Mouse (Mus musculus) neural tube, embryonic 11.5 days (tissue): ENCODE data around the gene Morn1. TPM values are rescaled to one million over a fixed set of nuclear protein-coding genes. Genes with fewer than 3 reads are reported as not detected.

Source experiments
- ATAC-seq: fragments of 200-750 bp; cut with Nextera tagmentation; 2 replicates; pipeline ENCODE4 v1.8.0; 2017; ENCODE audit warnings: moderate number of reproducible peaks, mild to moderate bottlenecking, moderate TSS enrichment, moderate library complexity; ENCODE audit not compliant: insufficient read depth, low FRiP score, low TSS enrichment
- DNase-seq: peaks from one replicate; pipeline ENCODE4 v3.0.0-alpha.2; 2015; ENCODE audit warnings: low spot score
- H3K27ac ChIP-seq: fragments of 300-500 bp; sonication (generic); 2 replicates; pipeline ENCODE4 v1.5.1; 2014; ENCODE audit warnings: low read depth, mild to moderate bottlenecking, low read length
- H3K27me3 ChIP-seq: fragments of 300-500 bp; sonication (generic); 2 replicates; pipeline ENCODE4 v1.6.1; 2014; ENCODE audit warnings: mild to moderate bottlenecking, low read length, mixed read lengths; ENCODE audit not compliant: control insufficient read depth, insufficient read depth
- H3K36me3 ChIP-seq: fragments of 300-500 bp; sonication (generic); 2 replicates; pipeline ENCODE4 v1.6.1; 2014; ENCODE audit warnings: mild to moderate bottlenecking, low read length, moderate library complexity, mixed read lengths; ENCODE audit not compliant: control insufficient read depth, insufficient read depth
- H3K4me1 ChIP-seq: fragments of 300-500 bp; sonication (generic); 2 replicates; pipeline ENCODE4 v1.6.1; 2014; ENCODE audit warnings: low read length, mixed read lengths; ENCODE audit not compliant: control insufficient read depth, insufficient read depth
- H3K4me2 ChIP-seq: fragments of 300-500 bp; sonication (generic); 2 replicates; pipeline ENCODE4 v1.6.1; 2014; ENCODE audit warnings: low read depth, mild to moderate bottlenecking, moderate library complexity
- H3K4me3 ChIP-seq: fragments of 300-500 bp; sonication (generic); 2 replicates; pipeline ENCODE4 v1.5.1; 2014; ENCODE audit warnings: low read depth, low read length
- H3K9ac ChIP-seq: fragments of 300-500 bp; sonication (generic); 2 replicates; pipeline ENCODE4 v1.6.1; 2014; ENCODE audit warnings: mild to moderate bottlenecking, low read length
- H3K9me3 ChIP-seq: fragments of 300-500 bp; sonication (generic); 2 replicates; pipeline ENCODE4 v1.6.1; 2016; ENCODE audit warnings: low read length; ENCODE audit not compliant: control insufficient read depth
- WGBS: fragments of 180-500 bp; shearing (Covaris S2); extraction: QIAGEN DNeasy Blood & Tissue Kit; methylation state at CpG from one replicate; pipeline ENCODE4 v1.1.7; 2014; 5-methylcytosine and 5-hydroxymethylcytosine counted together
- polyA plus RNA-seq: library from polyadenylated mRNA; unstranded; fragments of >200 nt; fragmentation: Nextera tagmentation; extraction: Ambion mirVana; gene quantifications from 2 replicates; pipeline ENCODE4 v1.2.1, GENCODE M21; 2014

Morn1 gene
- polyA plus RNA-seq, 1 experiment from 2014 or later, result 3.9 TPM

DNA sequence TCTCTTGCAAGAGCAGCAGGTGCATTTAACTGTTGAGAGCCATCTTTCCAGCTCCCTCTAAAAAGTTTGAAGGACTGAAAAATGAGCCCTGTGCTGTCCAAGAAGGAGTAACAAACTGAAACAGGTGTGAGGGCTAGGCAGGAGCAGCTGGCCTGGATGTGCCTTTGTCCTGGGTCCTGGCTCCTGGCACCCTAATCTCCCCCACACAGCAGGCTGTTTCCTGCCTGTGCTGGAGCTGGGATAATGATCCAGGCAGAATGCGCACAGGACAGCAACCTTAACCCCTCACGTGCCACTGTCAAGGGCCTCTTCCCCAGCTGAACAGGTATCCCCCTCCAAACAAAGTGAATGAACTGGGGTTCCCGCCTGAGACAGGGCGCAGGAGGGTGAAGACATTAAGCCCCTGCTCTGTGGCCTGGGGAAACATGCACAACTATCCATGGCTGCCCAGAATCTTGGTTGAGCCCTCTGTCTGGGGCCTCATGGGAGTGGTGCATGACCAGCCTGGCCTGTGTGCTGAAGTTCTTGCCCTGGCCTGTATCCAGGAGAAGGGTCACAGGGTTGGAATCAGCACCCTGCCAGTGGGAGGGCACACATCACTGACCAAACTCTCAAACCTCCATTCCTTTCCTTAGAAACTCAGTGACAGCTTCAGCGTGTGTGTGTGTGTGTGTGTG is 49.7 kb downstream of the Morn1 start:
- ATAC-seq, result no peak
- no peak for DNase-seq

DNA sequence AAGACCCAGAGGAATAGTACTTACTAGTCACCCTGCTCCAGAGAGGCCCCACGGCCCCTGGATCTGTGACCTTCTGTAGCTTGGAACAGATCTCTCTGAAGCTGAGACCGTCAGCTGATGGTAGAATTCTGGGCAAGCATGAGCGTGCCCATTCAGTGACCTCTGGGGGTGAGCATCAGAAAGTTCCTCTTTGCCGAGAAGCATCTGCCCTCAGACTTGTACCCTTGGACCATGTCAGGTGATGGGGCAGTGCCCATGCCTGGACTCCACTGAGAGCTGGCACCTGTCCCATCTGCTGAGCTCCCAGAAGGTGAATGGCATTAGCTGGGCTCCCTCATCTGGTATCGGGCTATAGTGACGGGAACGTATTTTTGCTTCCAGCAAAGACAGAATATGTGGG is 51.5 kb downstream of the Morn1 start:
- no peak for ATAC-seq
- Histone ChIP-seq H3K4me3 (no peak overlapping the region), H3K4me2 (no peak overlapping the region), H3K27me3 (no peaks in the 10 kb centered on the region), H3K9me3 (no peaks in the 10 kb centered on the region), H3K4me1 (peaks cover 20% of the 10 kb centered on the region; the same call in 1 of the 2 replicates), H3K27ac (no peak overlapping the region), H3K36me3 (no peaks in the 10 kb centered on the region), H3K9ac (no peak overlapping the region)
- no peak for DNase-seq
- WGBS, result 93% methylated on average over 7 of the region's 7 CpGs

More for the DNA sequence above, 49.7 kb downstream of the Morn1 start:
- Histone ChIP-seq H3K4me3 (no peak overlapping the region), H3K27me3 (no peaks in the 10 kb centered on the region), H3K4me2 (no peak overlapping the region), H3K4me1 (peaks cover 20% of the 10 kb centered on the region; the same call in 1 of the 2 replicates), H3K9me3 (no peaks in the 10 kb centered on the region), H3K27ac (0 out of 2 replicates have a peak overlapping the region, but pooled peaks have one; percentile 8), H3K36me3 (no peaks in the 10 kb centered on the region), H3K9ac (no peak overlapping the region)
- WGBS, result 65% methylated on average over 5 of the region's 5 CpGs

DNA sequence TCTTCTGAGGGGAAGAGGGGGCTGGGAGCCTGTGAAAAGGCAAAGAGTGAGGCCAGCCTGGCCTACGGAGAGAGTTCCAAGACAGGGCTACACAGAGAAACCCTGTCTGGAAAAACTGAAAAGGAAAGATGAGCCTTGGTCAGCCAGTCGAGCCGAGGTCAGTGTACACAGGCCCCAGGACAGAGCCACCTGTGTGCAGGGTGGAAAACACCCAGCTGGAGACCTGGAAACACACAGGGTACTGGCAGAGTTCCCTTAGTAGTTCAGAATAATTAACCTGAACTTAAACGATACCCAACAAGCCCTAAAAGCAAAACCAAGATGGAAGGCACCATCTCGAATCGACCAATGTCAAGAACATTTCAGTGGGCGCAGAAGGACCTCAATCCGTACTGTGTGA is 52.1 kb downstream of the Morn1 start:
- Histone ChIP-seq H3K4me2 (no peak overlapping the region), H3K4me3 (no peak overlapping the region), H3K9ac (no peak overlapping the region), H3K27me3 (no peaks in the 10 kb centered on the region), H3K27ac (no peak overlapping the region), H3K36me3 (no peaks in the 10 kb centered on the region), H3K9me3 (no peaks in the 10 kb centered on the region), H3K4me1 (peaks cover 18% of the 10 kb centered on the region; the same call in 1 of the 2 replicates)
- ATAC-seq (no peak), DNase-seq (no peak)
- 87% methylated on average over 8 of the region's 8 CpGs for WGBS

DNA sequence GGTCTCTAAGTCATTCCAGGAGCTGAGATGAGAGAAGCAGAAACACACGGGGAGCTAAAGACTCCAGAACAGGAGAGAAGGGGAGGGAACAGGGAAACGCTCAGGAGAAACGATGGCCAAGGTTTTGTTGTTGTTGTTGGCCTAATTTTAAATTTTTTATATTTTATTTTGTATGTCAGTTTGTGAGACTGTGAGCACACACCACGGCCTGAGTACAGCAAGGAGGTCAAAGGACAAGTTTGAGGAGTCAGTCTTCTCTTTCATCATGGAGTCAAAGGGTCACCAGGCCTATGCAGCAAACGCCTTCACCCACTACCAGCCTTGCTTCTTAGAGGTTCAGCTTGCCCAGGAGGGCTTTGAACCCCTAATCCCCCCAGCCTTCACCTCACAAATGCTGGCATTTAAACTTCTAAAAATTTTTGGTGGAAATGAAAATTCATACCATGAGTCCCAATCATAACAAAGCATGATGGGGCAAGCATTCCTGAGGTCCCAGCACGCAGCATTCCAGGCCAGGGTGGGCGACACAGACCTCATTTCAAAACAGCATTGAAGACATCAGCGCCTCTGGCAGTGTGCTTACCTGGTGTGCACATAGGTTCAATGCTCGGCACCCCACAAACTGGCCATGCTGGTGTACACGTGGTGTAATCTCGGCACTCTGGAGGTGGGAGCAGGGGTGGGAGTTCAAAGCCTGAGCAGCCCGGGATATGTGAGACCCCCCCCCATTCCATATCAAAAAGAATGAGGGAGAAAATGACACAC is 53.1 kb downstream of the Morn1 start:
- whole genome bisulfite sequencing, result 81% methylated on average over 12 of the region's 12 CpGs
- Histone ChIP-seq H3K4me1 (peaks cover 18% of the 10 kb centered on the region), H3K27me3 (no peaks in the 10 kb centered on the region), H3K9ac (no peak overlapping the region), H3K27ac (no peak overlapping the region), H3K4me3 (no peak overlapping the region), H3K36me3 (no peaks in the 10 kb centered on the region), H3K9me3 (no peaks in the 10 kb centered on the region), H3K4me2 (no peak overlapping the region)
- ATAC-seq (no peak), DNase-seq (no peak)

DNA sequence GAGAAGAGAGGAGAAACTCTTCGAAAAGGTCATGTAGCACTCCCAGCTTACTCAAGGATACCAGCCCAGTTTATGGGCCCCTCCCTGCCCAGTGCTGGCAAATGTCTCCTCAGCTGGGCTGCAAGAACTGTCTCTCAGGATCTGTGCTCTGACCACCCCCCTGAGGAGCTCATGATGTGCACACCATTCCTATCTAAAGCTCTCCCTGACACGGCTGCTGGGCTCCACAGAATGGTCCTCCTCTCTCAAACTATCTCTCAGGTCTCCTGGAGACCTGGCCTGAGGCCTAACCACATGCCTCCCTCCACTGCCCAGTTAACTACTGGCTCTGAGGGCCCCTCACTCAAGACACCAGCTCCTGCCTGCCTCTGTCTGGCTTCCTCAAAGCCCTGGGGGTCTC is 53.8 kb downstream of the Morn1 start:
- Histone ChIP-seq H3K9me3 (no peaks in the 10 kb centered on the region), H3K36me3 (no peaks in the 10 kb centered on the region), H3K4me2 (no peak overlapping the region), H3K4me3 (no peak overlapping the region), H3K9ac (no peak overlapping the region; the same call in 1 of the 2 replicates), H3K27me3 (no peaks in the 10 kb centered on the region), H3K27ac (no peak overlapping the region), H3K4me1 (peaks cover 18% of the 10 kb centered on the region)
- ATAC-seq, result no peak
- DNase-seq, result no peak
- 71% methylated on average over 2 of the region's 2 CpGs for WGBS

DNA sequence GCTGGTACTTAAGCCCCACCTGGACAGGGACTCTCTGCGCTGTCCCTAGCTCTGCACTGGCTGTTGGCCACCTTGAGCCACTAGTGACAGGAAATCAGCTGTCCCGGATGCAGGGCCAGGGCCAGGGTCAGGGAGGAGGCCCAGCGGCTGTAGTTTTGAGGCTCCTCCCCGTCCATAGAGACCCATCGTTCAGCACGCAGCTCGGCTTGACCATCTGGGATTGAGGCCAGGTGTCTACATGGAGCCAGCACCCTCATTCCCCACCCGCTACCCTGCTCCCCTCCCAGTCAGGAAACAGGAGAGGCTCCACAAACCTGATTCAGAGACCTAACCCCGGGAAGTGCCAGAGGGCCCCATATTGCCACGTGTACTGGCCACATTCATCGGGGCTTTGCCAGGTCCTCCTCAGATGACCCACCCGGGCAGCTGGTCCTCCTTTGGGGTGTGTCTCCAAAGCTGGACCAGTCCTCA is 54.5 kb downstream of the Morn1 start:
- WGBS, result 69% methylated on average over 12 of the region's 12 CpGs
- H3K9me3 ChIP-seq, result no peaks in the 10 kb centered on the region
- peaks cover 15% of the 10 kb centered on the region for H3K4me1 ChIP-seq
- H3K27ac ChIP-seq, result no peak overlapping the region
- ATAC-seq (no peak), DNase-seq (no peak)
- no peaks in the 10 kb centered on the region for H3K36me3 ChIP-seq
- no peak overlapping the region for H3K4me2 ChIP-seq
- no peaks in the 10 kb centered on the region for H3K27me3 ChIP-seq
- no peak overlapping the region for H3K4me3 ChIP-seq
- H3K9ac ChIP-seq, result no peak overlapping the region; the same call in 1 of the 2 replicates

DNA sequence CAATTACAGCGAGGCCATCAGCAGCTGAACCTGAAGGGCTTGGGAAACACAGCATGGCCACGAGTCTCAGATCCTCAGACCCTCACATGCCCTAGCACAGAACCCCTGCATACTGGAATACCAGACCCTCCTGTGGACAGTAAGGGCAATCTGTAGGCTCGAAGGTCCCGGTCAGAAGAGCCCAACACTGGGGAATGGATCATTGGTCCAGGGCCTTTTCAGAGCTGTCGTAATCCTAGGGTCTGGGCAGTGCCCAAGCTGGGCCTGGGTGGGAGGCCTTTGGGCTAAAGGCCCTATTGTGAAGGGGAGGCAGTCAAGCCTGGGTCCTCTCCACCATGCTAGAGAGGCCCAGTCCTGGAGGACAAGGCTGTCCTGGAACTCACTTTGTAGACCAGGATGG is 56.5 kb downstream of the Morn1 start:
- WGBS, result 93% methylated on average over 5 of the region's 5 CpGs
- Histone ChIP-seq H3K36me3 (no peaks in the 10 kb centered on the region), H3K9me3 (no peaks in the 10 kb centered on the region), H3K27me3 (no peaks in the 10 kb centered on the region), H3K27ac (no peak overlapping the region), H3K4me1 (peaks cover 15% of the 10 kb centered on the region), H3K4me3 (no peak overlapping the region), H3K9ac (no peak overlapping the region), H3K4me2 (no peak overlapping the region)
- ATAC-seq (no peak), DNase-seq (no peak)

DNA sequence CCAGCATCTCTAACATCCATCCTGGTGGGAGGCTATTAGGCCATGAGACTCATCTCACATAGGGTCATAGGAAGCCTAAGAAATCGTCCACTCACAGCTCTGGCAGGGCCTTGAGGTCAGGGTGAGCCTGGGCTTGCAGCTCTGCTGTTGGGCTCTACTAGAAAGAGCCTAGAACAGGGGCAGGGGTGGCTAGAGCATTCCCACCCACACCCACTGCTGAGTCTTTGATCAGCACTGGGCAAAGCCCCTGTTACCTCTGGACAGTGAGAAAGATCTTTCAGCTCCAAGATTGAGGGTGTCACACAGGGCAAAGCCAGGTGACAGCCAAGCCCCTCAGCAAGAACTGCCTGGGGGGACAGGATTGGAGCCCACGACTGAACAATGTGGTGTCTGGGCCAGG is 57.0 kb downstream of the Morn1 start:
- peaks cover 15% of the 10 kb centered on the region for H3K4me1 ChIP-seq
- H3K9me3 ChIP-seq, result no peaks in the 10 kb centered on the region
- 0 out of 2 replicates have a peak, but pooled peaks have one; percentile 8 for ATAC-seq
- WGBS, result 63% methylated on average over 2 of the region's 2 CpGs
- H3K4me3 ChIP-seq, result no peak overlapping the region
- H3K36me3 ChIP-seq, result no peaks in the 10 kb centered on the region
- H3K4me2 ChIP-seq, result no peak overlapping the region
- H3K27me3 ChIP-seq, result no peaks in the 10 kb centered on the region
- H3K9ac ChIP-seq, result peak overlapping the region; percentile 35
- no peak for DNase-seq
- peak overlapping the region; percentile 72; the same call in 1 of the 2 replicates for H3K27ac ChIP-seq
